Mouse (Mus musculus) gastrocnemius, adult 2 months (tissue): ENCODE measurements at regions not wholly inside any gene's neighbourhood (a gene's known extent, or its start where the extent isn't known, plus 50 kb on each side); places are given as distances from the start of the nearest gene placed in this dataset.
A peak's percentile ranks its signal among the peaks of the same experiment; 100 is the strongest.

ENCODE experiments used
- DNase-seq: peaks from one replicate; pipeline ENCODE4 v3.0.0; 2022
- H3K27ac ChIP-seq: fragments of 200-600 bp; 2 replicates; pipeline ENCODE4 v1.8.1; 2022; ENCODE audit warnings: mild to moderate bottlenecking
- H3K4me3 ChIP-seq: fragments of 200-600 bp; 2 replicates; pipeline ENCODE4 v1.8.1; 2022; ENCODE audit warnings: mild to moderate bottlenecking, moderate library complexity
- CTCF ChIP-seq: fragments of 200-600 bp; IDR thresholded peaks from 2 replicates; pipeline ENCODE4 v1.8.1; 2022; ENCODE audit warnings: antibody characterized with exemption, mild to moderate bottlenecking, moderate library complexity
- intact Hi-C: fragments of 180-260 bp; cut with DNase I; formaldehyde crosslinking; loops from one replicate; pipeline ENCODE4 v1.15.1; 2025

GRCm38 (mm10) chr12:107808158-107808715, 195.2 kb downstream of the Bcl11b start:
- intact Hi-C loops, result no loop called here
- peak overlapping the region; percentile 51 for H3K27ac ChIP-seq
- DNase-seq, result peak; percentile 49

GRCm38 (mm10) chr12:107811231-107811630, 192.2 kb downstream of the Bcl11b start:
- H3K4me3 ChIP-seq, result no peak overlapping the region
- no peak for TF ChIP-seq CTCF
- no peak for DNase-seq
- no peak overlapping the region; the same call in 1 of the 2 replicates for H3K27ac ChIP-seq
- intact Hi-C loops, result no loop called here

More at GRCm38 (mm10) chr12:107808158-107808715, 195.2 kb downstream of the Bcl11b start:
- no peak overlapping the region for H3K4me3 ChIP-seq
- TF ChIP-seq CTCF, result no peak

GRCm38 (mm10) chr12:107812549-107813335, 190.7 kb downstream of the Bcl11b start:
- no peak for TF ChIP-seq CTCF
- intact Hi-C loops, result no loop called here
- Histone ChIP-seq H3K27ac (peak overlapping the region; percentile 83), H3K4me3 (no peak overlapping the region)
- peak; percentile 58 for DNase-seq

GRCm38 (mm10) chr12:107814926-107815325, 188.5 kb downstream of the Bcl11b start:
- Histone ChIP-seq H3K4me3 (no peak overlapping the region), H3K27ac (no peak overlapping the region)
- DNase-seq, result no peak
- intact Hi-C loops, result loop anchor here (5.0 kb wide), 1 partner anchor 123 kb away; no protein-coding TSS in a partner anchor
- no peak for TF ChIP-seq CTCF

GRCm38 (mm10) chr12:107823768-107824394, 179.5 kb downstream of the Bcl11b start:
- no peak overlapping the region for H3K27ac ChIP-seq
- intact Hi-C loops, result no loop called here
- DNase-seq, result no peak
- no peak for TF ChIP-seq CTCF
- no peak overlapping the region for H3K4me3 ChIP-seq

- no peak overlapping the region for H3K4me3 ChIP-seq
- no peak overlapping the region for H3K27ac ChIP-seq
- intact Hi-C loops, result no loop called here
- no peak for DNase-seq
- no peak for TF ChIP-seq CTCF
These were observed 177.5 kb downstream of the Bcl11b start for GRCm38 (mm10) chr12:107825921-107826320.

- DNase-seq, result no peak
- Histone ChIP-seq H3K27ac (no peak overlapping the region), H3K4me3 (no peak overlapping the region)
- TF ChIP-seq CTCF, result no peak
- intact Hi-C loops, result no loop called here
These were observed 171.8 kb downstream of the Bcl11b start for GRCm38 (mm10) chr12:107831400-107832128.

- no peak for TF ChIP-seq CTCF
- H3K27ac ChIP-seq, result no peak overlapping the region
- intact Hi-C loops, result no loop called here
These were observed 170.4 kb downstream of the Bcl11b start for GRCm38 (mm10) chr12:107833001-107833400.

GRCm38 (mm10) chr12:107834512-107834911, 168.9 kb downstream of the Bcl11b start:
- TF ChIP-seq CTCF, result no peak
- intact Hi-C loops, result no loop called here
- DNase-seq, result no peak
- H3K4me3 ChIP-seq, result no peak overlapping the region
- no peak overlapping the region for H3K27ac ChIP-seq

More at GRCm38 (mm10) chr12:107833001-107833400, 170.4 kb downstream of the Bcl11b start:
- H3K4me3 ChIP-seq, result no peak overlapping the region
- no peak for DNase-seq

- no peak for TF ChIP-seq CTCF
- no peak overlapping the region for H3K4me3 ChIP-seq
- no peak overlapping the region for H3K27ac ChIP-seq
- DNase-seq, result no peak
- intact Hi-C loops, result no loop called here
These were observed 165.7 kb downstream of the Bcl11b start for GRCm38 (mm10) chr12:107837741-107838140.

- Histone ChIP-seq H3K4me3 (no peak overlapping the region), H3K27ac (no peak overlapping the region)
- TF ChIP-seq CTCF, result no peak
- intact Hi-C loops, result no loop called here
- DNase-seq, result no peak
These were observed 158.8 kb downstream of the Bcl11b start for GRCm38 (mm10) chr12:107844631-107845030.

GRCm38 (mm10) chr12:107850591-107850990, 152.8 kb downstream of the Bcl11b start:
- intact Hi-C loops, result no loop called here
- Histone ChIP-seq H3K27ac (no peak overlapping the region), H3K4me3 (no peak overlapping the region)
- DNase-seq, result no peak
- TF ChIP-seq CTCF, result no peak
